Mouse (Mus musculus) ES-Bruce4 (cell line): ENCODE data around the gene Olfr69. TPM values are rescaled to one million over a fixed set of nuclear protein-coding genes. Genes with fewer than 3 reads are reported as not detected.
"Not testable (repeated sequence)": the region's sequence is repeated elsewhere in the genome, so short reads cannot be mapped to it uniquely, and the experiment has no call there.

ENCODE experiments used
- H3K27ac ChIP-seq: 2 replicates; pipeline ENCODE4 v1.5.1; 2012; ENCODE audit warnings: low read length, inconsistent platforms; ENCODE audit not compliant: insufficient read depth
- H3K27me3 ChIP-seq: 2 replicates; pipeline ENCODE4 v1.6.1; 2012; ENCODE audit warnings: mild to moderate bottlenecking, low read length, inconsistent platforms; ENCODE audit not compliant: control insufficient read depth, poor library complexity, insufficient read depth, severe bottlenecking
- H3K36me3 ChIP-seq: 2 replicates; pipeline ENCODE4 v1.6.1; 2012; ENCODE audit warnings: inconsistent platforms, mild to moderate bottlenecking, low read length, moderate library complexity; ENCODE audit not compliant: control insufficient read depth, poor library complexity, insufficient read depth, severe bottlenecking
- H3K4me1 ChIP-seq: one replicate; pipeline ENCODE4 v1.8.1; 2011; ENCODE audit warnings: low read length; ENCODE audit not compliant: control insufficient read depth, insufficient read depth
- H3K4me3 ChIP-seq: 2 replicates; pipeline ENCODE4 v1.5.1; 2011; ENCODE audit warnings: low read depth, mild to moderate bottlenecking, low read length
- H3K9ac ChIP-seq: 2 replicates; pipeline ENCODE4 v1.6.1; 2012; ENCODE audit warnings: low read depth, mild to moderate bottlenecking, inconsistent platforms; ENCODE audit not compliant: poor library complexity, severe bottlenecking
- H3K9me3 ChIP-seq: replicated peaks from 2 replicates; pipeline ENCODE4 v1.6.1; 2012; ENCODE audit warnings: mild to moderate bottlenecking, low read length, inconsistent platforms; ENCODE audit not compliant: control insufficient read depth, poor library complexity, insufficient read depth, severe bottlenecking
- CTCF ChIP-seq: IDR thresholded peaks from one replicate; pipeline ENCODE4 v1.8.1; 2011; ENCODE audit warnings: low read depth, low read length
- EP300 ChIP-seq: IDR thresholded peaks from 2 replicates; pipeline ENCODE4 v1.6.1; 2011; ENCODE audit warnings: low read depth, low read length; ENCODE audit not compliant: insufficient read depth
- POLR2A ChIP-seq: IDR thresholded peaks from one replicate; pipeline ENCODE4 v1.8.1; 2011; ENCODE audit warnings: low read length; ENCODE audit not compliant: insufficient read depth
- polyA plus RNA-seq: library from polyadenylated mRNA; stranded (reverse); fragments of >200 nt; gene quantifications from 2 replicates; pipeline ENCODE4 v1.2.4, GENCODE M21; 2011; ENCODE audit warnings: low read depth; ENCODE audit not compliant: missing spikeins, insufficient read depth, insufficient read length

Olfr69 gene
- polyA plus RNA-seq, 1 experiment = not detected

DNA sequence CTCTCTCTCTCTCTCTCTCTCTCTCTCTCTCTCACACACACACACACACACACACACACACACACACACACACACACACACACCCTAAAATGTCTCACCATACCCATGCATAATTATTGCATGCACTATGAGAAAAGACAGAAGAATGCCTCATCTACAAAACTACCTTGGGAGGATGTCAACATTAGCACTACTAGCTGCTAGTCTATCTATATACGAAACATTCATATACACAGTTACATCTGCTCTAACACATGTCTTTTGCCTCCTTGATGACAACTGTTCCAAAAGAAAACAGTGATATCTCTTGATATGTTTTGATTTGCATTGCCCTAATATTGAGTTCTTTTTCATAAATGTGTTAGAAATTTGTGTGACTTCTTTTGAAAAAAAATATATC lies 38.9 kb upstream of the Olfr69 start:
- TF ChIP-seq POLR2A = no peak
- TF ChIP-seq EP300 = no peak
- no peak for TF ChIP-seq CTCF
- no peak overlapping the region for H3K9ac ChIP-seq

DNA sequence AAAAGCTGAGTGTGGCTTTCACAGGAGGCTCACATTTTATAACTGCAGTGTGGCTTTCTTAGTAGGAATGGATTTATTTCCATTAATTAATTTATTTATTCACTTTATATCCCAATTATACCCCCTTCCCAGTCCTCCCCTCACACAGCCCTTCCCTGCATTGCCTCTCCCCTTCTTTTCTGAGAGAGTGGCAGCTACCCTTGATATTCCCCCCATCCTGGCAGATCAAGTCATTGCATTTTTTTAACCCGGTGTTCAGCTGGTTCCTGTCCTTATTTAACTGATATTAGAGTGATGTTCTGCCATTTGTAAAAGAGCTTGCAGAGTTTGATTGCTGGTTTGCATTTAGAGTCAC lies 38.4 kb upstream of the Olfr69 start:
- no peak overlapping the region for H3K27ac ChIP-seq
- H3K27me3 ChIP-seq = no peaks in the 10 kb centered on the region
- no peak for TF ChIP-seq POLR2A
- no peak for TF ChIP-seq EP300
- no peak for TF ChIP-seq CTCF
- H3K4me1 ChIP-seq = no peaks in the 10 kb centered on the region
- no peaks in the 10 kb centered on the region for H3K36me3 ChIP-seq
- no peak overlapping the region for H3K9ac ChIP-seq
- no peak overlapping the region for H3K4me3 ChIP-seq
- no peaks in the 10 kb centered on the region for H3K9me3 ChIP-seq

More for the DNA sequence above, 38.9 kb upstream of the Olfr69 start:
- no peaks in the 10 kb centered on the region for H3K36me3 ChIP-seq
- H3K9me3 ChIP-seq = no peaks in the 10 kb centered on the region
- no peaks in the 10 kb centered on the region for H3K4me1 ChIP-seq
- no peak overlapping the region for H3K4me3 ChIP-seq
- H3K27ac ChIP-seq = no peak overlapping the region
- H3K27me3 ChIP-seq = no peaks in the 10 kb centered on the region

DNA sequence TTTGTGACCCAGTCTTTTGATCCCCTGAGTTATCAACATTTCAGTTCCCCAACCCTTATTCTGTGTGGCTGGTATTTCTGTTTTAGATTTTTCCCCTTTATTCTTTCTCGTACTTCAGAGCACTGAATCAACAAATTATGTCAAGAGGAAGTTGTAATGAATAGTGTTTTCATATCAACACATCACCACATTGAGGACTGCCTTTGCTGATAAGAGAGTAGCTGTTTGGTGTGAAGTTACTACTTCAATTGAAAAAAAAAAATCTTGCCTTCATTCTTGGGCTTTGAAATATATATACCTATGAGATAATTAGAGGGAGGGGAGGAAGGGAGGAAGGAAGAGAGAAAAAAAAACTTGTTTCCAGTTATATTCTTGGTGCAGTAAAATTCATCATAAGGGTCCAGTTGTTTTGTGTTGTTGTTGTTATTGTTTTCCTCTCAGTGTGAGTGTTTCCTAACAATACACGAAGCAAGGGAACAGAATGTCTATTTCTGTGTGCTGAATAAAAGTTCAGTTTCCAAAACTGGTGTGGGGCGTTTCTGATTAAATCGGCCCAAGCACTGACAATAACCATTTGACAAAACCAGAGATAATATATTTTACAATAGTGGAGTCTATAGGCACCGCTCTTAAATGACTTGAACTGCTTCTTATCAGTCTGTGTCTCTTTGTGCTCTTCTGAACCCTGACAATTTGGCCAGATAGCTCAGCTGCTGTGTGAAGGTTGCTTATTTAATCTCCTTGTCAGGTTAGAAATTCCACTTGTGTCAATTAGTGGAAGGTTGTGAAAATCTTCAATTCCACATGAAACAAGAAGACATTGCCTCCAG lies 37.8 kb upstream of the Olfr69 start:
- H3K36me3 ChIP-seq = no peaks in the 10 kb centered on the region
- H3K27me3 ChIP-seq = no peaks in the 10 kb centered on the region
- TF ChIP-seq EP300 (no peak), POLR2A (no peak), CTCF (no peak)
- no peak overlapping the region for H3K9ac ChIP-seq
- no peak overlapping the region for H3K27ac ChIP-seq
- H3K4me3 ChIP-seq = no peak overlapping the region
- no peaks in the 10 kb centered on the region for H3K4me1 ChIP-seq
- no peaks in the 10 kb centered on the region for H3K9me3 ChIP-seq

DNA sequence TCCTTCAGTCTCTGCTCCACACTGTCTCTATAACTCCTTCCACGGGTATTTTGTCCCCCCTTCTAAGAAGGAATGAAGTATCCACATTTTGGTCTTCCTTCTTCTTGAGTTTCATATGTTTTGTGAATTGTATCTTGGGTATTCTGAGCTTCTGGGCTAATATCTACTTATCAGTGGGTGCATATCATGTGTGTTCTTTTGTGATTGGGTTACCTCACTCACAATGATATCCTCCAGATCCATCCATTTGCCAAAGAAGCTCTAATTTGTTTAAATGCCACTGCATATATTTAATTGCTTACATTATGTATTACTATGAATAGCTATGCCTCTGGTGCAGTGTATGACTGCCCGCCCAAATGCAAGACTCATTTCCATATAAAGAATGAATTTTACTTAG lies 36.7 kb upstream of the Olfr69 start:
- H3K27ac ChIP-seq, H3K4me1 ChIP-seq, H3K36me3 ChIP-seq, H3K27me3 ChIP-seq, H3K4me3 ChIP-seq, H3K9ac ChIP-seq, H3K9me3 ChIP-seq: not testable (repeated sequence)

DNA sequence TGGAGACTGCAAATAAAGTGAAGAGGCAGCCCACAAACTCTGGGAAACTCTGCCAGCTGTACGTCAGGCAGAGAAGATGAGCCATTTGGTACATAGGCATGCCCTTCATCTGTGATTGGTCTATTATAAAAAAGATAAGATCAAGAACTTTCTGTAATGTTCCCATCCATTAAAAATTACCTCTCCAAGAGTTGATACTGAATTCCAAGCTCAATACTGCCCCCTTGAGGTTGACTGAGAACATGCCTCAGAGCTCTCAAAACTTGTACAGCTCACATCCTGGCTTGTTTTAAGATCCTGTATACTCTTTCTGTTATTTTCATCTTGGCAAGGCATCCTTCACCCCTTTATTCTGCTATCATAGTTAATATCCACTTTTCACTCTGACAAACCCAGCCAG lies 35.5 kb upstream of the Olfr69 start:
- no peak for TF ChIP-seq POLR2A
- no peak for TF ChIP-seq EP300
- TF ChIP-seq CTCF = peak; percentile 22
- Histone ChIP-seq H3K9ac (no peak overlapping the region), H3K27me3 (no peaks in the 10 kb centered on the region), H3K4me3 (no peak overlapping the region), H3K9me3 (no peaks in the 10 kb centered on the region), H3K27ac (no peak overlapping the region), H3K4me1 (no peaks in the 10 kb centered on the region), H3K36me3 (no peaks in the 10 kb centered on the region)

DNA sequence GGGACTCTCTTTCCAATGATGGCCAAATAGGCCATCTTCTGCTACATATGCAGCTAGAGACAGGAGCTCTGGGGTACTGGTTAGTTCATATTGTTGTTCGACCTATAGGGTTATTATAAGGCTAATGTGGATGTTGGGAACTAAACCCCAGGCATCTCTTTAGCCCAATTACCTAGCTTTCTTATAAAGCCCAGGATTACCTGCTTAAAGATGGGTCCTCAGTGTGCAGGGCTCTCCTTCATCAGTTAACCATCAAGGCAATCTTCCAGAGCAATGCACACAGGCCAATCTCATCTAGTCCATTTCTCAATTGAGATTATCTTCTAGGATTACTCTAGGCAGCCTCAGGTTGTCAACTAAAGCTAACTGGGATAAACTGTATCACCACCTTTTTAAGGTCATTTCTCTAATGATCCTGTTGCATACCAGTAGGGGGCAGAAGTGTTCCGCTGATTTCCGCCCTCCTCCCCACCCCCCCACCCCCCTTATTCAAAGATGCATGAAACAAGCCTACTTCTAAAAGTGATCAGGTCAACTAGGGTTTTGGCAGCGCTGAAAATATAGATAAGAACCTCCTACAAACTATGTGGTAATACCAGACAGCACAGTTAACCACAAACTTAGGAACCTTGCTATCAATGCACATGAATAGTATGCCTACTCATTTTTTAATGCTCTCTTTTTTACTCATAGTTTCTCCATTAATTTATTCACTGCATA lies 21.4 kb upstream of the Olfr69 start:
- Histone ChIP-seq H3K27me3 (no peaks in the 10 kb centered on the region), H3K4me1 (no peaks in the 10 kb centered on the region), H3K9me3 (no peaks in the 10 kb centered on the region), H3K36me3 (no peaks in the 10 kb centered on the region), H3K4me3 (no peak overlapping the region), H3K9ac (no peak overlapping the region), H3K27ac (no peak overlapping the region)
- TF ChIP-seq CTCF = peak; percentile 15
- TF ChIP-seq EP300 = no peak
- no peak for TF ChIP-seq POLR2A
